Mouse (Mus musculus) lung, adult 2 months (tissue): ENCODE data around the gene Rnd3. TPM values are rescaled to one million over a fixed set of nuclear protein-coding genes. Genes with fewer than 3 reads are reported as not detected.

Source experiments
- DNase-seq: peaks from one replicate; pipeline ENCODE4 v3.0.0; 2022
- H3K4me1 ChIP-seq: fragments of 200-500 bp; 2 replicates; pipeline ENCODE4 v1.6.1; 2011; ENCODE audit warnings: low read length; ENCODE audit not compliant: control insufficient read depth, insufficient read depth
- H3K4me3 ChIP-seq: fragments of 200-500 bp; replicated peaks from 2 replicates; pipeline ENCODE3; 2011; ENCODE audit warnings: low read depth, mild to moderate bottlenecking, control low read depth, low read length; ENCODE audit errors: extremely low read depth
- CTCF ChIP-seq: fragments of 200-500 bp; IDR thresholded peaks from 2 replicates; pipeline ENCODE4 v1.5.1; 2011; ENCODE audit warnings: mild to moderate bottlenecking, low read length, control low read depth; ENCODE audit not compliant: insufficient read depth
- POLR2A ChIP-seq: fragments of 200-500 bp; IDR thresholded peaks from 2 replicates; pipeline ENCODE4 v1.6.1; 2011; ENCODE audit warnings: low read depth, mild to moderate bottlenecking, control low read depth, low read length, borderline replicate concordance; ENCODE audit errors: extremely low read depth
- WGBS: fragments of 180-500 bp; shearing (Covaris S2); methylation state at CpG from one replicate; pipeline ENCODE4 v1.1.7; 2018; 5-methylcytosine and 5-hydroxymethylcytosine counted together
- polyA plus RNA-seq: library from polyadenylated mRNA; depleted of rRNA; stranded (reverse); fragments of >200 nt; gene quantifications from 2 replicates; pipeline ENCODE4 v1.2.3, GENCODE M21; 2012

Gene Rnd3
- polyA plus RNA-seq, 1 experiment, result 4.3 TPM

DNA sequence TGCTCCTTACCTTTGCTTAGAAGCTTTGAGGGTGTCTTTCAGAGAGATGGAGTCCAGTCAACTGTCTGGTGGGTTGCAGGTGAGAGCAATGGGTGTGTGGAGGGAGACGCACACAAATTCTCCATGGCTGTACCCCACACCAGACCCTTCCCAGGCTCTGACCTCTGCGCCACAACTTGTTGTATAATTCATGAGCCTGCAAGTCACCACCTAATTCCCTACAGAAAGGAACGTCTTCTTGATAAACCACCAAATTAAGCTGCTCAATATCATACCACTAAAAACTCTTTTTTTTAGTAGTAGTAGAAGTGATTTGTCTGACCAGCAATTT is 60.8 kb downstream of the Rnd3 start:
- TF ChIP-seq POLR2A, result no peak
- TF ChIP-seq CTCF, result no peak
- DNase-seq, result no peak
- H3K4me3 ChIP-seq, result no peak overlapping the region
- 89% methylated on average over 3 of the region's 3 CpGs for WGBS
- H3K4me1 ChIP-seq, result no peaks in the 10 kb centered on the region

DNA sequence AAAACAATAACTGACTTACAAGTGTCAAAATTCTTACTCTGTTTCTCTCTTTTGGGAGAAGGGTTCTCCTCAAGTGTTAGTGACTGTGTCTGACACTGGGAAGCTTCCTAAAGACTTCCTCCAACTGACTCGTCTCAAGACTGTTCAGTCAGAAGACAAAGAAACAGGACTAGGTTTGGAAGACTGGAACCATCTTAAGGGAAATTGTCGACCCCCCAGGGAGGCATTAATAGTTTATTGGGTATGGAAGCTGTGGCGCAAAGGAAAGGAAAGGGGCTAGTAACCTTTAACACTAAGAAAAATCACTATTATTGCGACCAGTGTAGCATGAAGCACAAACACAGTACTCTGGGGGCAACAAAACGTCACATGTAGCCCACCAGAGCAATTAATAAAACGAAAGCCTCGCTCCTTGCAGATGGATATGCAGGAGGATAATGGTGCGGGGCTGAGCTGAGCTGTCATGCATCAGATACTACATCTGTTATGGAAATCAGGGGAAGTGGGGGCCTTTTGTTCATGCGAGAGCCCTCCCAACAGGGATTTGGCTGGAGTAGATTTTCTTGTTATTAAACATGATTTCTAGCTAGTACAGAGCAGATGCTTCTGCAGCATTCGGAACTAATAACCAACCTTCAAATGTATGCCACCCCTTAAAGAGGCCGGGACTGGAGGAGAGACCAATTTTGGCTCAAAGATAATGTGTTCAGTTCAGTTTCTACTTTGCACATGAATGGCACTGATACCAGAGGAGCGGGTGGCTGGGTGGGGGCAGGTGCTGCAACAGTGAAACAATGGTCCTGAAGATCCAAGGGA is 61.4 kb downstream of the Rnd3 start:
- H3K4me3 ChIP-seq, result no peak overlapping the region
- no peaks in the 10 kb centered on the region for H3K4me1 ChIP-seq
- DNase-seq, result no peak
- WGBS, result 81% methylated on average over 12 of the region's 12 CpGs
- TF ChIP-seq POLR2A (no peak), CTCF (no peak)

DNA sequence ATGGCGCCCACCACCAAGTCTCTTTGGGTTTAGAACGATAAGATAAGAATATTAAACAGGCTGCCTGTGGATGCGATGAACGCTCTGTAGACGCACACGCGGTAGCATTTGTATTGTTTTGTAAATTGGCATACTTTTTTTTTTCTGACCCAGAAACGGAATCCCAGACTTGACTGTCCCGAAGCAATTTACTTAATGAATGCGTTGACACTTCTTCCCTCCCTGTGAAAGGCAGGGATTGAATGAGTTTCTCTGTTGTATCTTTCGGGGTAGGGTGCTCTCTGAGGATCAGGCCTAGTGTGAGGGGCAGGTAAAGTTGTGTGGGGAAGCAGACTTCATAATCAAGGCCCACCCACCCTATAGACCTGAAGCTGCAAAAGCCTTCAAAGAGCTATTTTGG is 63.8 kb downstream of the Rnd3 start:
- TF ChIP-seq POLR2A (no peak), CTCF (no peak)
- Histone ChIP-seq H3K4me3 (no peak overlapping the region), H3K4me1 (no peaks in the 10 kb centered on the region)
- WGBS, result 92% methylated on average over 11 of the region's 11 CpGs
- DNase-seq, result no peak

DNA sequence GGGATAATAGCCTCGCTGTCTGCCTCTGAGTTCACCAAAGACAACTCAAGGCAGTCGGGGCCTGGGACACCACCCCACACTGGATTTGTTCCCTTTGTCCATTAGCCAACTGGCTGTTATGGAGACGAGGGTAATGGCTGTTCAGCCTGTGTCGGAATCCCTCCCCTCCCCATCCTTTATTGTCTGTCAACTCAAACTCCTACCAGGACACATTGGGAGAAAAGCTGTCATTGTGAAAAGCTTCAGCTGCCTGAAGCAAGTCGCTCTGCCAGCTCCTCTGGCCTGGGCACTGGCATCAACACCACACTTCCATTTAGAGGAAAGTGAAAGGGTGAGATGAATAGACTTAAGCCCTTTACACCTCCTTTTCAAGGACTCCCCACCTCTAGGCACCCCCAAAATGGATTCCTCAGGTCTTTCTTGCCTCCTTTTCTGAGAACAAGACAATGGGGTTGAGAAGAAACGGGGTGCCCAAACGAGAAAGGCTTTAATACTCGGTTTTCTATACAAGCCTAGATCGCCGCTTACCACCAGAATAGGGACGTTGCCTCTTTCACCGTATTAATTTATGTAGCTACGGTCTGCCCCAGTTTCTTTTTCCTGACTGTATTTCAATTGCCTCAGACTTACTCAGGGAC is 66.1 kb downstream of the Rnd3 start:
- DNase-seq, result no peak
- TF ChIP-seq POLR2A (no peak), CTCF (no peak)
- Histone ChIP-seq H3K4me3 (no peak overlapping the region), H3K4me1 (no peaks in the 10 kb centered on the region)
- 79% methylated on average over 13 of the region's 13 CpGs for WGBS
